Comparison of ENCODE assay signal across 8 mouse cellular contexts in genomic region chr6:54429447-54430194, GRCm38 (mm10). TPM values are rescaled to one million over a fixed set of nuclear protein-coding genes. Genes with fewer than 3 reads are reported as not detected.
DNase-seq lines count a peak whose midpoint lies in the region; TF ChIP-seq lines count a peak whose summit lies in the region.

TSS of gene Wipf3 (plus strand) at chr6:54429603.

- peaks cover 42% of the 10 kb centered on the region for H3K27me3 ChIP-seq in myocyte (ENCODE audit: control insufficient read depth, insufficient read depth, insufficient read length)

- peak in 1 of 2 experiments; percentile 57 for DNase-seq in frontal cortex, adult 2 months (ENCODE audit: extremely low spot score in 1 of 2, low spot score in 1 of 2)
- no peak for DNase-seq in frontal cortex, postnatal 14 days (ENCODE audit: low spot score in 2 of 2)
- DNase-seq in embryo, embryonic 9.5 days (ENCODE audit: extremely low spot score), result peak; percentile 53
- DNase-seq in heart, adult 9 months (ENCODE audit: low spot score in 2 of 2), result peak; percentile 53 to 64
- DNase-seq in kidney, adult 9 months, result peak; percentile 82
- DNase-seq in liver, result peak; percentile 61
- DNase-seq in thymus, postnatal 25 days, result peak; percentile 24

- TF ChIP-seq POLR2A in myocyte (IDR thresholded peaks at IDR 0.05; ENCODE audit: insufficient read length, low read depth), result no peak

- peak within 1 kb of the TSS; percentile 52 for H3K4me2 ChIP-seq in myocyte (ENCODE audit: low read depth)

- no peaks in the 10 kb centered on the region for H3K36me3 ChIP-seq in myocyte (ENCODE audit: control insufficient read depth, insufficient read depth)

- H3K79me2 ChIP-seq in myocyte (ENCODE audit: control insufficient read depth, insufficient read depth), result no peaks in the 10 kb centered on the region

- no peak within 1 kb of the TSS for H3K4me3 ChIP-seq in myocyte

- no peak within 1 kb of the TSS for H3ac ChIP-seq in myocyte (ENCODE audit: control insufficient read depth, insufficient read length)

TF ChIP-seq in myocyte, 11 proteins besides CTCF, POLR2A, EP300 and RAD21:
- TF ChIP-seq TCF3 (IDR thresholded peaks at IDR 0.05; ENCODE audit: insufficient read length, low read depth), result no peak
- TF ChIP-seq E2F4 (IDR thresholded peaks at IDR 0.05; ENCODE audit: insufficient read depth), result no peak
- no peak for TF ChIP-seq CEBPB (IDR thresholded peaks at IDR 0.05; ENCODE audit: insufficient read depth, poor library complexity, severe bottlenecking)
- no peak for TF ChIP-seq POLR2AphosphoS2 (IDR thresholded peaks at IDR 0.05; ENCODE audit: insufficient read length, low read depth)
- TF ChIP-seq SRF (IDR thresholded peaks at IDR 0.05; ENCODE audit: control insufficient read depth, insufficient read length, low read depth), result no peak
- peak in 1 of 3 experiments; percentile 43 for TF ChIP-seq MYOD1 (IDR thresholded peaks at IDR 0.05; ENCODE audit: control insufficient read depth in 1 of 3, insufficient read length in 2 of 3, low read depth in 2 of 3)
TF ChIP-seq in myocyte: peak in this region for 1.

RNA-seq across cellular contexts. Expression of gene Wipf3, which starts in this region (rescaled TPM):
- polyA plus RNA-seq in frontal cortex, adult 2 months (2012; rRNA removed), result 81.9 and 82.1 TPM in 2 replicates
- 0.29 TPM for polyA plus RNA-seq in myocyte (2012; fragmentation: generic; extraction: Trizol)

Comparison
In these comparisons a context has a peak if more than half of its experiments do, and no peak if none do; other contexts are left out.
1. RNA of gene Wipf3 (polyA plus RNA-seq): 81.9 to 82.1 TPM in frontal cortex, adult 2 months; 0.29 TPM in myocyte (single experiment); every median in the first group is over 10 times any median in the second.
2. DNase-seq: peak in embryo, embryonic 9.5 days (single experiment), heart, adult 9 months (2 of 2), kidney, adult 9 months (single experiment), liver (single experiment) and thymus, postnatal 25 days (single experiment); none in frontal cortex, postnatal 14 days (0 of 2).